Mouse (Mus musculus) c-Kit-positive CD71-positive TER-119-negative erythroid progenitor cells, embryonic 14.5 days (primary cell): ENCODE data around the gene Sowahc.
A peak's percentile ranks its signal among the peaks of the same experiment; 100 is the strongest.

ENCODE experiments used
- DNase-seq: peaks from one replicate; pipeline ENCODE4 v3.0.0-alpha.2; 2013; ENCODE audit warnings: low read depth

The Sowahc gene

DNA sequence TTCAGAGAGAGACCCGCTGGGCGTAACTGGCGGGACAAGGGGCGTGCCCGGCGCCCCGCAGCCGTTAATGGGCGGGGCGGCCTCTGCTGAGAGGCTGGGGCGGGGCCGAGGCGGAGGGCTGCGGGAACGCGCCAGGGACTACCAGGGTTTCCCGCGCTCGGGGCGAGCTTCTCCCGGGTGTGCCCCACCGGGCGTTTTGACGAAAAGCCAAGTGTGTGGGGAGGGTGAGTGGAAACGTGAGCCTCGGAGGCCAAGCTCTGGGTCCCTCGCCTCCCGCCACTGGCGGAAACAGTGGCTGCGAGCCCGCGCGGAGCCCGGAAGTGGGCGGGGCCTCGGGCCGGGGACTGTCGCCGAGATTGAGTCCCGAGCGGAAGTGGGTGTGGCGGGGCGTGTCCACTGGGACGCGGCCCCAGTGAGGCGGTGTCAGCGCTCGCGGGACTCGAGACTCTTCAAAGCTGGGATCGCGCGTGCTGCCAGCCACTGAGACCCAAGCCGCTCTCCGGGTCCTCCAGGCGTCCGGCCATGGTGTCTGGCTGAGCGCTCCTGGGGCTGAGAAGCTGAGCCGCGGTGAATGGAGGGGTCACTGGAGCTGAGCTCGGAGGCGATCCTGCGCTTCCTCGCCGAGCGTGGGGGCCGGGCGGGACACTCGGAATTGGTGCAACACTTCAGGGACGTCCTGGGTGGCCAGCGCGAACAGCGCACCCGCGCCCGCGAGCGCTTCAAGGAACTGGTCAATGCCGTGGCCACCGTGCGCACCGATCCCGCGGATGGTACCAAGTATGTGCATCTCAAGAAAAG is at the start of gene Sowahc, which contains the start of gene Sept10:
Sowahc (plus strand) TSS at position 481 of the 798 bp plus-strand sequence.
Sept10 (minus strand) TSS at position 375 of the 798 bp plus-strand sequence.
- DNase-seq = peak; percentile 74

DNA sequence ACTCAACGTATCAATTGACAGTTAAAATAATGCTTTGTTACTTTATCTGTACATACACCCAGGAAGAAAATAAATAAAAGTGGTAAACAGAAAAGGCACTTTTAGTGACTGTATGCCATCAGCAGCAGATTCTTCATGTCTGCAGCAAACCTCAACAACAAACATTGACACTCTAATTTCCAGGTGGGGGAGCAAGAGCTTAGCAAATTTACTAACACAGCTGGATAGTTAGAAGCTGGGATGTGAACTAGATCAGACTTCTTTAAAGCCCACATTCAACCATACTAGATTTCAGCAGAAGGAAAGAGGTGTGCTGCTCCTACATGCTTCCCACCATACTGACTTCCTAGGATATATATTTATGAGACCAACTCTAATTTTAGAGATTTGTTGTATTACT is 49.2 kb upstream of the Sowahc start:
- DNase-seq = no peak

DNA sequence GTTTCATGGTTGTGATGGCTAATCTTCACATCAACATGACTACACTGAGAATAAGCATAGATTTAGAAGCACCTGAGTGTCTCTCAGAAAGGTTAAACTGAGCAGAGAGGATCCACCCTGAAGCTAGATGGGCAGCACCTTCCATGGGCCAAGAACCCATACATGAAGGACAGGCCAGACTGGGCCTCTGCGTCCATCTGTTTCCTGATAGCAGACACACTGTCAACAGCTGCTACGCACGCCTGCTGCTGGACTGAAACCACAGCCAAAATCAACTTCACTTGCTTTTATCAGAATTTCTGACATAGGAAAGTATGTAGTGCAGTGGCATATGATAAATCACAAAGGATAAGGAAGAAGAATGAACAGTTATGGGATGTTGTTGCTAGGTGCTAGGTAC is 42.1 kb upstream of the Sowahc start:
- no peak for DNase-seq

DNA sequence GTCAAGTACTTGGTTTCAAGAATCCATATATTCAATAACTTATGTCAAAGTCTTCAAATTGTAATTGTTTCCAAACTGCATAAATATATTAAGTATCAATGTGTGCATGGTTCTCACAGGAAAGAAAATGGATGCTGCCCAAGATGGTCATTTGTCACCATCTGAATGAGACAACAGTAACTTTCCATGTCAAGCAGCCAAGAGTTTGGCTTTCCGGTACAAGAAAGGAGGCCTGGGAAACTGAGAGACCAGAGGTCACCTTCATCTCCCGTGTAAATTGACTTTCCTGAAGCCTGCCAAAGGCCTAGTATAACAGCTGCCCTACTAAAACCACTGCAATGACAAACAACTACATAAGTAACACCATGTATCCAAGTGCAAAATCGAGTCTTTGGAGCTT is 39.4 kb upstream of the Sowahc start:
- DNase-seq = no peak

DNA sequence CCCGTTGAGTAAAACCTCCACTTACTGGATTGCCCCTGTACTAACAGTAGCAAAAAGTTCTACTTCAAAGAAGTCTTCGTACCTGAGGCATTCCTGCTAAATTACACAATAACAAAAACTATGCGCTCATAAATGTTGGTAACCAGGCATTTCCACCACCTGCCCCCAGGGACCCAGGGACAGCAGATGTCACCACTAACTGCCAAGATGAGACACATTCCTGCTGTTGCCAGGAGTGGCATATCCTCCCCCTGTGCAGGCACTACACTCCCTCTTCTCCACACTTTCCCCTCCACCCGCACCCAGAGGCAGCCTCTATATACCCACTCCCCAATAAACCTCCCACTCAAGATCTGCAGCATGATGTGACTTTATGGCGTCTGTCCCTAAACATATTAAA is 26.9 kb upstream of the Sowahc start:
- no peak for DNase-seq

DNA sequence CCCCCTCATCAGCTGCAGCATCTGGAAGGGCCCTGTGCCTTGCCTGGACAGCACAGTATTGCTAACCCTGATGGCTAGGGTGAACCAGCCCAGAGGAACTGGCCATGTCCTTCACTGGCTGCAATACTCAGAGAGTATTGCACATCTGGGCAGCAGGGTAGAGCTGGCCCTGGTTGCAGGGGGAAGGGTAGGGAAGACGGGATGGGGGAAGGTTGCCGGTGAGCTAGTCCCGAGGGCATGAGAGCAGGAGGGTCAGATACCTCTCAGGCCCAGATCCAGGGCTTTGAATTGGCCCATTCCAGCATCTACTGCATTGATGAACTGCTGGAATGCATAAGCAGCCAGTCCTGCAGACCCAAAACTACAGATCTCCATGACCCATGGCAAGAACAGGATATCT is 25.0 kb upstream of the Sowahc start:
- DNase-seq = no peak

DNA sequence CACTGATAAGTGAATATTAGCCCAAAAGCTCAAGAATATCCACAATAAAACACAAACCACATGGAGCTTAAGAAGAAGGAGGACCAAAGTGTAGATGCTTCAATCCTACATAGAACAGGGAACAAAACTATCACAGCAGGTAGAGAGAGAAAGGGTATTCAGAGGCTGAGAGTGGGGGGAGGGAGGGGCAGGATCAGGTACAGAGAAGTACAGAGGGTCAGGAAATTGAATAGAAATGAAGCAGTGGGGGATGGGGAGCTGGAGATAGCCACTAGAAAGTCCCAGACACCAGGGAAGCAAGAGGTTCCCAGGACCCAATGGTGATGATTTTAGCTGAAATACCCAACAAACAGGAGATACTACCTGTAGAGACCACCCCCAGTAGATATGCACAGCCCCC is 21.7 kb upstream of the Sowahc start:
- no peak for DNase-seq

DNA sequence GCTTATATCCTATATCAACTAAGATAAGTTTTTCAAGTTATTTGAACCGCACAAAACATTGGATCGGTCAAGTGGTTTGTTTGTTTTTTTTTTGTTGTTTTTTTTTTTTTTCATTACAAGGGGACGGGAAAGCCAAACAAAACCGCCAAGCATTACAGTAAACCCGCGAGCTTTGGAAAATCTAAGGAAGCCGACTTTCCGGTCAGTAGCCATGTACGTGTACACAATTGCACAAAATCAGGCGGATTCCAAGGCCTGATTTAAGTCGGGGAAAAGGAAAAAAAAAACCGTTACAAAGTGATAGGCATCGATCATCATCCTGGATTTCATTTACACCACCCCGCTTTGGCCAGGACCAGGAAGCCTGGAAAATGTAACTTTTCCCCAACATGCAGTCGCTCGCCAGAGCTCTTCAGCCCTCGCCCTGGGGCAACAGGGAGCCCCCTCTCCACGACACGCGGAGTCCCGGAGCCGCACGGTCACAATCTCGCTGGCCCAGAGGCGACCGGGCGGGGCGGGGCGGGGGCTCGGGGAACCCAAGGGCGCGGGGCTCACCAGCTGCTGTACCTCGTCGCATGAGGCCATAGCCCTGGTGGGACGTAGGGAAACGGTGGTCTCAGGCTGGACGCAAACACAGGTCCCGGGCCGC is 805 bp upstream of the Sowahc start:
- DNase-seq = no peak

DNA sequence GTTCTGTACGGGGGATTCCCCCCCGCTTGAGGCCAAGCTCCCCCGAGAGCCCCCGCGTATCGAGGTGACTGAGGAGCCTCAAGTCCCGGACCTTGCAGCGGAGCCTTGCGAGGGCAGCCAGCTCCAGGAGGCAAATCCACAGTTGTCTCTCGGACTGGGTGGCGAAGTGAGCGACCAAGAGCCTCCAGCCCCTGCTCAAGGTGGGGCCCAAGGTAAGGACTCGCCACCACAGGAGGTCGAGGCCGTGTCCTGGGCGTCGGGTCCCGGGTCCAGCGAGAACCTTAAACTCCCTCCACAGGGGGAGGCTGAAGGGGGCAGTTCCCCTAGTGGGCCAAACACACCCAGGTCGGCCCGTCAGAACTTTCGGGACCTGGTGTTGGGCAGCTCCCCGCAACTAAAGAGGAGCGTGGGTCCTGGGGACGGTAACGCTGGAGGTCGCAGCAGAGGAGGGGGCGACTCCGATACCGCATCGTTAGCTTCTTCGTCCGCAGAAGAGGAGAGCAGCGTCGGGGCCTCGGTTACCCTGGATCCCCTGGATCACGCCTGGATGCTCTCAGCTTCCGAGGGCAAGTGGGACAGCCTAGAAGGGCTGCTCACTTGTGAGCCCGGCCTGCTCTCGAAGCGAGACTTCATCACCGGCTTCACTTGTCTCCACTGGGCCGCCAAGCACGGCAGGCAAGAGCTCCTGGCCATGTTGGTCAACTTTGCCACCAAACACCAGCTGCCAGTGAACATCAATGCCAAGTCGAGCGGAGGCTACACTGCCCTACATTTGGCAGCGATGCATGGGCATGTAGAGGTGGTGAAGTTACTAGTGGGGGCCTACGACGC is 733 bp downstream of the Sowahc start:
- DNase-seq = no peak

DNA sequence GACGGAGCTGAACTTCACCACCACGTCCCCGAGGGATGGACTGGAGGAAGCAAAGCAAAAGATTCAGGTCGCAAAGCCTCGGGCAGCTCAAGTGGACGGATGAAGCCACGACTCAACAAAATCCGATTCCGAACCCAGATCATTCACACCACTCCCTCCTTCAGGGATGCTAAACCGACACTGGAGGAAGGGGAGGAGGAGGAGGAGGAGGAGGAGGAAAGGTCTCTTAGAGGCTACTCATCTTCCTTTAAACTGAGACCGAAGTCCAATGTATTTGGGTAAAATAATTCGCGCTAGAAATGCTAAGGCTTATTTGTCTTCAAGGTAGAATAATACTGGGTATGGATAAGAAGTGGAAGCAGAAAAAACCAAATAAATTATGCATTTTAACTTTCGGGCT is 1.5 kb downstream of the Sowahc start:
- no peak for DNase-seq

DNA sequence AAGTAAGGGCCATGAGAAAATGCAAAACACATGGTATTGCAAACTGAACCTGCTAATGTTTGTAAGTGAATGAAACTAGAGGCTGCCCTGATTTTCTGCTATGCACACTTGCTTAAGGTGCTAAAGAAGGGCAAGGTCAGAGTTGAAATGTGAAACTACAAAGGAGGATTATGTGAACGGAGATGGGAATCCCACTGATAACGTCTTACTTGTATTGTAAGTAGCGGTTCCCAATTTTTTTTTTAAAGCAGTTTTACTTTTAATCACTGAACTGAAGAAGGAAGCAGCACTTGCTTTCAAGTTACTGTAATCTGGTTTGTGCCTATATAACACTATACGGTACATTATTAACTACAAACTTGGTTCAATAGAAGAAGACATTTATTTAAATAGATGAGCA is 2.1 kb downstream of the Sowahc start:
- DNase-seq = no peak

DNA sequence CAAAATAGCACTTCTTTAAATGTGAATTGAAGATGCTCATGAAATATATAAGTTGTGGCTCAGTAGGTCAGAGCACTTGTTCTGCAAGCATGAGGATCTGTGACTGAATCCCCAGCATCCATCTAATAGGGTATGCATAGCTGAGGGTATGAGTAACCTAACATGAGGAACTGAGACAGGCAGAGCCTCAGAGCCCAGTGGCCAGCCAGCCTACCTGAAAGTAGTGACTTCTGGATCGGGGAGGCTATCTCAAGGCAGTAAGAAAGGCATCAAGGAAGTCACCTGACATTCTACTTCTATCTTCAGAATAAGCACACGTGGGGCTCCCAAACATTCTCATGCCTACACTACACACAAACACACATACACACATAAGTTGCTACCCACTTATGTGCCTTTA is 3.4 kb downstream of the Sowahc start:
- no peak for DNase-seq

DNA sequence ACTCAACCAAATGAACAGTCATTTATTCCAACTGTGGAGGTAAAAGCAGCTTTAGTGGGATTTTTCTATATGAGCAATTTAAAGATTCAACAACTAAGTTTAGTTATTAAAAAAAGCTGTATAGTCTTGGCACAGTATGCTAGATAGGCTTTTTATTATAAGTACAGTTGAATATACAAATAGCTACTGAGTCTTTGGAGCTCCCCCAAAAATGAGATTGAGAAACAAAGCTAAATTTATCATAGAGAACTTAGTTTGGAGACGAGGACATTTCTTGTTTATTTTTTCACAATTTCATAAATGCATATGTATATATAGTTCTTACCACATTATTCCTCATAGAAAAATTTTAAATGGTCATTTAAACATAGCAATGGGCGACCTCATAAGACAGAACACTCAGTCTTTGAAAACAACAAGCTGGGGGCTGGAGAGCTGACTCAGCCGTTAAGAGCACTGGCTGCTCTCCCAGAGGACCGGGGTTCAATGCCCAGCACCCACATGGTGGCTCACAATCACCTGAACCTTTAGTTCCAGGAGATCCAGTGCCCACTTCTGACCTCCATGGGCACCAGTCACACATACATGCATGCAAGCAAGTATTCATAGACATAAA is 7.6 kb downstream of the Sowahc start:
- DNase-seq = no peak

DNA sequence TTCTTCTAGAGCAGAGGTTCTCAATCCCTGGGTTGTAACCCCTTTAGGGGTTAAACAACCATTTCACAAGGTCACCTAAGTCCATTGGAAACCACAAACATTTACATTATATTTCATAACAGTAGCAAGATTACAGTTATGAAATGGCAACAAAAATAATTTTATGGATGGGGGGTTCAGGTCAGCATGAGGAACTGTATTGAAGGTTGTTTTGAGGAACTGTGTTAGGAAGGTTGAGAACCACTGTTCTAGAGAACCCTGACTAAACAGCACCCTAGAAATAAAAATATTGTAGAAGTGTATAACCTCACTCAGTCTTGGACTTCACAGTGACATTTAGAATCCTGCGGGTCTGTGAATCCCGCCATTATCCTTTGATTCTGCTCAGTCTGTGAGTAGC is 13.5 kb downstream of the Sowahc start:
- DNase-seq = no peak

DNA sequence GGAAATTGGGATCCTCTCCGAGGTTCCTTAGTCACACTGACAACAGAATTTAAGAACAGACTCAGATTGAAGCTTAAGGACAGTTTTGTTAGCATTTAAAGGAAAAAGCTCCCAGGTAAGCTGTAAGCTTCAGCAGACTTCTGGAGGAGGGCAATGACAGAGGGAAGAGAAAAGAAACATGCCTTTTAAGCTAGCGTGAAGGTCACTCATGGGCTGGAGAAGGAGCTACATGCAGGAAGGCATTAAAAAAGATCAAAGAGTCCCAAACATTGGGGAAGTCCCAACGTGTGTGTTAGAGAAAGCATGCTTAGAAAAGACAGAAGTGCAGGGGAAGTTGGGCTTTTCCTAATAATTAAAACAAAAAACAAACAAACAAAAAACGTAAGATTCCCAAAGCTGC is 14.1 kb downstream of the Sowahc start:
- no peak for DNase-seq

DNA sequence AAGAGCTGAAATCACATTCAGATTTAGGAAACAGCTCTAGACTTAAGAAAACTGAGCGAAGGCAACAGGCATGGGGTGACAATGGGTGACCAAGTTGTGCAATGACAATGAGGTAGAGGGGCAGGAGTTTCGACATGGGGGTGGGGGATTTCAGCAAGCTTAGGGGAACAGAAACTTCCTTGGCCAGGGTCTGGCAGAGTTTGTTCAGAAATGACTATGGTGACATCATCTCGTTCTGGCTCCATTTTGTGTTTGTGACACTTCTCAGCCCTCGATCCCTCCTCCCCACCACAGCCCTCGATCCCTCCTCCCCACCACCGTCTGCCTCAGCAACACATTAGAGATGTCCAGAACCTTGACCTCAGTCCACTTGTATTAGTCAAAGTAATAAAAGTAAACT is 14.7 kb downstream of the Sowahc start:
- DNase-seq = no peak

DNA sequence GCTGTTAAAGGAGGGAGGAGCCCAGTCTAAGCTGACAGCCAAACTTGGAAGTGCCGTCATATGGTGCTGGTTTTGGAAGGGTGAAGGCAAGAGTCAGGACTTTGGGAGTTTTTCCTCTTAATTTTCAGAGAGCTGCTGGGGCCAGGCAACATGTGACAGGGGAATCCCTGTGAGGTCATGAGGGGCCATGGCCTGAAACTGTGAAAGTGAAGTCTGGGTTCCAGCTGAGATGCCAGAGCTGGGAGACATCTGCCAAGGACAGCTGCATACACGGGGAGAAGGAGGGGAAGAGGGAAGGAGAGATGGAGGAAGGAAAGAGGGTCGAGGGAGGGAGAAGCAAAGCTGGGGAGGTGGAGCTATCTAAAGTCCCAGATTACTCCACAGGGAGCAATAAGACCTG is 16.0 kb downstream of the Sowahc start:
- DNase-seq = no peak

DNA sequence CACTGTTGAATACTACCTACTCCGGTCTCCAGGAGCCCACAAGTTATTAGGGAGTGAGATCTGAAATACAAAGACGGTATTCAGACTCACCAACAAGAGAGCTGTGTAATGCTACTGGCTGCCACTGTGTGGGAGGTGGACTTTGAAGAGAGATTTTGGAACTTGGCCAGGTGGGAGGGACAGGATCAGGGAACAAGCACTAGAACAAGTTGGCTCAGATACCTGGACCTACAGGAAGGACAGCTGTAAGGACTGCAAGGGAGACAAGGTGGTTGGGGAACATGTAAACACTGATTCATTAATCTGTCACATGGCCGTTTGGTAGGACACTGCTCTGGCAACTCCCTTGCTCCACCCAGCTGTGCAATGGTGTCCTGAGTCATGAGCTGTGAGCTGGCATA is 19.4 kb downstream of the Sowahc start:
- DNase-seq = no peak

DNA sequence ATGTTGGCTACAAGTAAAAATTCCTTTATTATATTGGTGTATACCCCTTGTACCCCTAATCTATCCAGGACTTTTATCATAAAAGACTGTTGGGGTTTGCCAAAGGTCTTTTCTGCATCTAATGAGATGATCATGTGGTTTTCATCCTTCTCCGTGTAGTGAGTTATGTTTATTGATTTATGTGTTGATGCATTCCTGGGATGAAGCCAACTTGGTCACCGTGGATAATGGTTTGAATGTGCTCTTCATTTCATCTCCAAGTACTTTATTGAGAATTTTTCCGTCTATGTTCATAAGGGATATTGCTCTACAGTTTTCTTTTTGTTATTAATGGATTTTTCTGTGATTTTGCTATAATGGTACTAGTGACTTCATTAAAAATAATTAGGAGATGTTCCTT is 27.8 kb downstream of the Sowahc start:
- DNase-seq = no peak

DNA sequence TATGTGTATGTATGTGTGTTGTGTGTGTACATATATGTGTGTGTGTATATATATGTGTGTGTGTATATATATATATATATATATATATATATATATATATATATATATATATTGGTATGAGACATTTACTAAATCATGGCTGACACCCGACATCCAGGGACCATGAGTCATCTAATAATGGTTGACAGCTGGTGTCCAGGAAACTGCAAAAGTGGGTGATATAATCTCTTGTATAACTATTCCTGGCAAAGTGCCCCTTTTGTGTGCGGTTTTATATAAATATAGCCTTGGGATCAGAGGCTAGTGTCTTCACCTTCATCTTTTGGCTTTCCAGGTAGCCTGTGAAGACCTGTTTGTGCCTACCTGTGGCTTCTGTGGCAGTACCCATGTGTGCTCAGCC is 28.9 kb downstream of the Sowahc start:
- no peak for DNase-seq

DNA sequence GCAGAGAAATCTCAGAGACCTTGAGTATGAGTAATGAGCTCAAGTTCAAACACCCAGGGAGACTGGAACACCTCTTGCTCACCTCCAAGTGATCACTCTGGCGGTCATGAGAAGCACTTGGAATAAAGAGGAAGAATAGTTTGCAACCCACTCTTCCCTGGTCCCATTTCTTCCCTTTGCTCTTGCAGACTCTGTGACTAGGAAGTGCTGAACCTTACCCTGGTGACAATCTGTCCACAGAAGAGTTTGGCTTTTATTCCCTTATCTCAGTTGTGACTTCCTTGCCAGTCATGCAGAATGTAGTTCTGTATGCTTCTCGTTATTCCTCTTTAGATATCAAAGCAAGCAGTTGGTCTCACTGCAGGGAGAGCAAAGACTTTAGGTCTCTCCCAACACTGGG is 30.2 kb downstream of the Sowahc start:
- DNase-seq = no peak

DNA sequence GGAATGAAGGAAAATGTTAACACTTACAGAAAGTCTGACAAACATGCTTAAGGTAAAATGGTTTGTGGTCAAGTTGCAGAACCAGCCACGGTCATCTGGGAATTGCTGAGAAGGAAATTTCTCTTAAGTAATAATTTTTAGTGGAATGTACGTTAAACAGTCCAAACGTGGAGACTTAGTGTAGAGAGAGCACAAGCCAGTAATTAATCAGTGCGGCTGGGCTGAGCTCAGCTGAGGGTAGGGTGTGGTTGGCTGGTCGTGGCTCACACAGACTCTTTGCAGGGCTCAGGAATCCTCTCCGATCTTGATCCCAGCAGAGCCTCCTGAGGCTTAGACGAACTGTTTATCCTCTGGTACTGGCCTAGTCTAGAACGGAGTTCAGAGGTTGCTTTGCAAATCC is 30.6 kb downstream of the Sowahc start:
- DNase-seq = no peak
